Comparison of ENCODE assay signal across 9 mouse cellular contexts in genomic region chr11:43653051-43653475, GRCm38 (mm10). TPM values are rescaled to one million over a fixed set of nuclear protein-coding genes. Genes with fewer than 3 reads are reported as not detected.
DNase-seq lines count a peak whose midpoint lies in the region; ATAC-seq lines count a peak whose summit lies in the region.
"Had no signal": no experiment of that assay in that cellular context is flagged by ENCODE, and none has a peak within 500 bp of the region (broad histone marks: within the 10 kb centered on the region; RNA-seq: fewer than 3 reads in every experiment).

No protein-coding gene starts in this region.

- DNase-seq in R1 (ENCODE audit: low read depth, low spot score), result peak; percentile 85
- DNase-seq in embryo, embryonic 9.5 days (ENCODE audit: extremely low spot score), result peak; percentile 36
- DNase-seq in large intestine, adult 2 months (ENCODE audit: low read depth, low spot score), result peak; percentile 57
- DNase-seq in adrenal gland, adult 8-10 months, result no peak
- DNase-seq in layer of hippocampus, postnatal 10 days (ENCODE audit: low spot score in 2 of 2), result no peak
- DNase-seq in Muller cell, postnatal 12 days (ENCODE audit: inconsistent ontology term), result no peak
- no peak for DNase-seq in right cerebral cortex, postnatal 10 days (ENCODE audit: low spot score in 2 of 2)

- no peak overlapping the region for H3K9ac ChIP-seq in midbrain, embryonic 15.5 days

- no peak overlapping the region for H3K4me2 ChIP-seq in midbrain, embryonic 15.5 days

- no peaks in the 10 kb centered on the region for H3K9me3 ChIP-seq in midbrain, embryonic 15.5 days

- WGBS in large intestine, adult 2 months, result 17% methylated on average over 14 of the region's 14 CpGs
- WGBS in midbrain, embryonic 15.5 days, result 16% methylated on average over 14 of the region's 14 CpGs

- no peaks in the 10 kb centered on the region for H3K27me3 ChIP-seq in midbrain, embryonic 15.5 days (replicated peaks)

- H3K4me1 ChIP-seq in midbrain, embryonic 15.5 days, result peaks cover 5% of the 10 kb centered on the region; the same call in 1 of the 2 replicates

- H3K36me3 ChIP-seq in midbrain, embryonic 15.5 days (replicated peaks), result no peaks in the 10 kb centered on the region

- H3K4me3 ChIP-seq in midbrain, embryonic 15.5 days, result no peak overlapping the region

- H3K27ac ChIP-seq in midbrain, embryonic 15.5 days, result 0 out of 2 replicates have a peak overlapping the region, but pooled peaks have one; percentile 4

- ATAC-seq in midbrain, embryonic 15.5 days (replicated peaks), result peak; percentile 54

RNA-seq across cellular contexts. Expression of gene Pwwp2a, which starts 28.7 kb away (rescaled TPM):
- 10.4 and 14.5 TPM in 2 replicates for polyA plus RNA-seq in large intestine, adult 2 months (2012; rRNA removed)
- polyA plus RNA-seq in midbrain, embryonic 15.5 days (2015; fragmentation: Nextera tagmentation; extraction: Ambion mirVana), result 29.0 and 33.1 TPM in 2 replicates
- total RNA-seq in adrenal gland, adult 8-10 months (2022), result 10 to 100 TPM; 28.6 to 46.7 (median 35.5) TPM
- total RNA-seq in layer of hippocampus, postnatal 10 days (2021), result 10 to 100 TPM; 66.0 to 70.0 TPM

RNA-seq across cellular contexts. Expression of gene Fabp6, which starts 51.7 kb away (rescaled TPM):
- 632 and 6,441 TPM in 2 replicates for polyA plus RNA-seq in large intestine, adult 2 months (2012; rRNA removed)
- not detected in 2 replicates for polyA plus RNA-seq in midbrain, embryonic 15.5 days (2015; fragmentation: Nextera tagmentation; extraction: Ambion mirVana)
- total RNA-seq in adrenal gland, adult 8-10 months (2022), result not detected
- total RNA-seq in layer of hippocampus, postnatal 10 days (2021), result not detected
- polyA plus RNA-seq: cortical plate, adult 2 months had no signal

Comparison
In these comparisons a context has a peak if more than half of its experiments do, and no peak if none do; other contexts are left out.
1. DNase-seq: peak in R1 (single experiment), embryo, embryonic 9.5 days (single experiment) and large intestine, adult 2 months (single experiment); none in adrenal gland, adult 8-10 months (single experiment), layer of hippocampus, postnatal 10 days (0 of 2), Muller cell, postnatal 12 days (single experiment) and right cerebral cortex, postnatal 10 days (0 of 2).